Mouse (Mus musculus): Measurements from ENCODE around the gene Tet3. TPM values are rescaled to one million over a fixed set of nuclear protein-coding genes. Genes with fewer than 3 reads are reported as not detected.

The Tet3 gene
- total RNA-seq (2021) (10 to 100 TPM; 22.9 to 26.0 TPM), polyA plus RNA-seq (2012; rRNA removed) (6.8 and 8.7 TPM in 2 replicates)
- long read RNA-seq, partial matches to known transcripts, result 0 of 4 reads
- long read RNA-seq, other reads (novel, unspliced or antisense), result 4 of 4 reads

DNA sequence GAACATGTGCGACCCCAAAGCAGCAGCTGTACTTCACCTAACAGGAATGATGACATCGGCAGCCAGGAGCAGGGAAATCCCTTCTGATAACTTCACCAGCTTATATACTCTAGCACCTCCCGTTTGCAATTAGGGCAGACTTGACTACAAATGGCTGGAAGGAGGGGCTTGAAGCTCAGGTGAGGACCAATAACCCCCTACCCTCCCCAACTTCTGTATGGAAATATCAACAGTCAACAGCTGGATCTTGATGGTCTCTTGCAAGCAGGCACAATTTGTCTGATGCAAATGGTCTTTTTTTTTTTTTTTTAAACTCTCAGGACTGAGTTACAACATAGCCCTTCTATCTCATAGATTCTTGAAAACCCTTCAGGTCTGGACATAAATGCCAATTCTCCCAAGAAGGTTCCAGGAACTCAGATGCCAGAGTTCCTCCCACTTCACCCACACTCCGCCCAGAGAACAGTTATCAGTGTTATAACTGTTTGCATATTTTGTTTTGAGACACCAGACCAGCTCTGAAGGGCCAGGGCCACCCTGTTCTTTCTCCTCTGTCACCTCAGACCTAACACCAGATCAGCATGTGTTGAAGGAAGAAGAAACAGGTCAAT, at the start of gene Tet3:
Gene Tet3, minus strand, starts transcription at position 51 of the 611 bp plus-strand sequence.
- no peak for DNase-seq

DNA sequence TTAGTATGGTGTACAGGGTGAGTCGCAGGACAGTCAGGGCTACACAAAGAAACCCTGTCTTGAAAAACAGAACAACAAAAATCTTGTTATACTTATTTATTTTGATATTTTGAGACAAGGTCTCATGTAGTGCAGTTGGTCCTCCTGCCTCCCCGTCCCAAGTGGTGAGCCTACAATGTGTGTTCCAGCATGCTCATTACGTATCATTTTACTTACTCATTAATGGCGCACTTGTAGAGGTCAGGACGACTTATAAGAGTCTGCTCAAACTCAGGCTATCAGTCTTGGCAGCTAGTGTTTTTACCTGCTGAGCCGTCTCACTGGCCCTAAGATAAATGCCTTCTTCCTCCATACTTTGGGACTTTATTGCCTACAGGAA, 48.3 kb upstream of the Tet3 start:
- DNase-seq, result no peak

DNA sequence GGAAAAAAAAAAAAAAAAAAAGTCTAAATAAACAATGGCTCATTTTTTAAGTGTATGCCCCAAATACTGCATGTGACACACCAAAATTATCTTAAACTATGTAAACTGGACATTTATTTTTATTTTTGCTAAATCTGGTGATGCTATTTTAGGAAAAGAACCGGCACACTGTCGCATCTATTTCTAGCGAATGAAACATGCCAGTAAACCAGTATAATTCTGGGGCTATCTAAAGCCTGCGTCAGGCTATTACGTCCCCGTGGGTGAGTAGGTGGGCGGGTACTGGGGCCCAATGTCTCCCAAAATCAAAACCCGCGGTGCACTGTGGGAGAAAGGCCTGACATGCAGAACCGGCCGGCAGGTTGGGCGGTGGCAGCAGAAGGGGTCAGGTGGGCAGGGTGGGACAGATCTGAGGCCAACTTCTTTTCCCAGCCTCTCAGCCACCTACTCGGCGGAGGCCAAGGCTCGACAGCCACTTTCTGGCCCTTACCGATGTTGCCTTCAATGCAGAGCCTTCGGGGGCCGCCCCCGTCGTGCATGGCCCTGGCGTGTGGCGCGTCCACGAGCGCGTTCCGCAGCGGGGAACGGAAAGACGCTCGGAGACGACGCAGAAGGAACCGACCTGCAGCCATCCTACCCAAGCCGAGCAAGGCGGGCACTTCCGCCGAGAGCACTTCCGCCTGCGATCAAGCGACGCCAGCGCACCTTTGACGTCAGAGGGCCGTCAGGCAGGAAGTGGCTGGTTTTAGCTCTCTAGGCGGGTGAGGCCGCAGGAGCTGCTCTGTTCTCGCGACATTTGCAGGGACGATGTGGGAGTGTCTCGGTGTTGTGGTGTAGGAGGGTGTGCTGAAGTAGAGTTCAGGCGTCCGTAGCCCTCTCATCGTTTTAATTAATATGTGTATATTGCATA, 47.6 kb upstream of the Tet3 start, which contains the start of gene Dguok:
Gene Dguok, minus strand, starts transcription at position 712 of the 910 bp plus-strand sequence.
- peak; percentile 97 for DNase-seq

DNA sequence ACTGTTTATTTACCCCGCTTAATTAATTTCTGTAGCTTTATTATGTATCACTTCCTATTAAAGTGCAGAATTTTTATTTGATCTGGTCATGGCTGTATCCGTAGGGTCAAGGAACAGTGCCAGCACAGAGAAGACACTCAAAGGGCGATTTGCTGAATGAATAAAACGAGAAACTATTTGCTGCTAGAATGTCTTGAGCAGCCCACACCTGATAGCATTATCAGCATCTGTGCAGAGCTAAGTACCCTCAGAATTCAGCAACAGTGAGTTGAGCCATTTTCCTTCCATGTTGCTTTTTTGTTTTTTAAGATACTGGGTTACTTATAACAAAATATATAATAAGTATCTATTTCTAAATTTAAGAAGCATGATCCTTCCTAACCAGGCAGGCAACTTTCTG, 46.7 kb upstream of the Tet3 start:
- DNase-seq, result no peak

DNA sequence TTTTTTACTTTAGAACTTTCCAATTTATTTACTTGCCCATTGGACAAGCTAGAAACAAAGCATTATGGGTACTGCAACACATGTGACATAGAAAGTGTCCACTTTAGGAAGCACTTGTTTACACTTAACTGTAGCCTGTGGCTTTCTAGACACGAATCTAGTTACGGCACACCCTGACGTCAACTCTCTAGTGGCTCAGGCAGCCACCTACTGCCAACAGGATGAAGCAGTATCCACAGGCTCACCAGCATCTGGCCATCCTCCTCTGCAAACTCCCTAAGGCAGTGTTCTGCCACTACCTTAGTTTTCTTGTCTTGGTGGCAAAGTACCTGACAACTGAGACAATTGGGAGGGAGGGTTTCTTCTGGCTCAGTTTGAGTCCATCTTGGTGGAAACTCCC, 44.5 kb upstream of the Tet3 start:
- no peak for DNase-seq

DNA sequence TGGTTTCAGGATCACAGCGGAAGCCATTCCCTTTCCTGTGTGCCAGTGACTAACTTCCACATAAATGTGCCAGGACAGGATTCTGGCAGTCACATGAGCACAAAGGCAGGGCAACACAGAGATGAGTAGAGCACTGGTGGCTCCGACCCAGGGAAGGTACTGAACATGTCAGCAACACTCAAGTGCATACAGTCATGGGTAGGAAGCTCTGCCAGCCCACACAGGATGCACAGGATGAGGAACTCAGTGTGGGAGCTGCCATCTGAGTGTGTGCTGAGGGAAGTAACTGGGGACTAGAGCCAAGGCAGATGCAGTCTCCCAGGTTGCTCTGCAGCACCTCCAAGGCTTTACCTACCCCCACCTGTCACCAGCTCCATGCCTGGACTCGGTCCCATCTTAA, 43.8 kb upstream of the Tet3 start:
- DNase-seq, result no peak

DNA sequence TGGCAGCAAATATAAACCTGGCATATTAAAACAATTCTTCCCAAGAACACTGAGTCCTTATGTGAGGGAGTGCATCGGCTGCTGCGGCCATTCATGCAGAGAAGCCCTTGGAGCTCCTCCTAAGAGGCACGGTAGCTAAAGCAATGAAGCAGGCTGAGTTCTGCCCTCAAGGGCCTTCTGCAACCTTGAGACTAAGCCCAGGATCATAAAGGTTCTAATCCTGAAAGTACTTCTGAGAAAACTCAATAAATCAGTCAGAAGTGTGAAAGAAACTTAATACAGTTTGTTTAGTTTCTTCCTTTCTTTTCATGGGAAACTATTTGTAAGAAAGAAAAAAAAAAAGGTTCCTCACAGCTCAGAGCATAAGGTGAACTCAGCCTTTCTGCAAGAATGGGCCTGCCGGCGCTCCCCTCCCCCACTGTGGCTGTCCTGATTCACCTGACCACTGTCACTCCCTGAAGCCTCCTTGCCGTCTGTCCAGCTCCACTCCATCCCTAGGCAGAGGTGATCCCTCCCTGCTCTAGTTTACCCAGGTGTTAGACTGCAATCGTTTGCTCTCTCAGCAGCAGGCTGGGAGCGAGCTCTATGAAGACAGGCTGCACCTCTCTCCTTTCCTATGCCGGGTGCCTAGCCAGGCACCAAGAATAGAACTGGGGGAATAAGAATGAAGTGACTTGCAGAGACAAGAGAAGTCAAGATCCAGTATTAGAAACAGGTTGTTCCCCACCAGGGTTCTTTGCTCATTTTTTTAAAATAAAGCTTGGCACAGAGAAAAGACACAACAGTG, 42.8 kb upstream of the Tet3 start:
- no peak for DNase-seq

DNA sequence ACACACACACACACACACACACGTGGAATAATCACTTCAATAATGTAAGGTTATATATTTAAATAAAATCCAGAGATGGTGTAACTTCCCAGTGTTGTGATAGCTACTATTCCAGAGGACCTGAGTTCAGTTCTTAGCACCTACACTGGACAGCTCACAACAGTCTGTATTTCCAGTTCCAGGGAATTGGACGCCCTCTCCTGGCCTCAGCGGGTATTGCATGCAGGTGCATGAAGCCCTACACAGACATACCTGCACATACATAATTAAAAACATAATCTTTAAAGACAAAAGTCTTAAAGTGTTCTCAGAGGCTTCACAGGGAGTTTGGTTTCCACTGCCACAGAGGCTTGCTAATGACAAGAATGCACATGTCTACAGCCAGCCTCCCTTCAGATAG, 41.6 kb upstream of the Tet3 start:
- no peak for DNase-seq

DNA sequence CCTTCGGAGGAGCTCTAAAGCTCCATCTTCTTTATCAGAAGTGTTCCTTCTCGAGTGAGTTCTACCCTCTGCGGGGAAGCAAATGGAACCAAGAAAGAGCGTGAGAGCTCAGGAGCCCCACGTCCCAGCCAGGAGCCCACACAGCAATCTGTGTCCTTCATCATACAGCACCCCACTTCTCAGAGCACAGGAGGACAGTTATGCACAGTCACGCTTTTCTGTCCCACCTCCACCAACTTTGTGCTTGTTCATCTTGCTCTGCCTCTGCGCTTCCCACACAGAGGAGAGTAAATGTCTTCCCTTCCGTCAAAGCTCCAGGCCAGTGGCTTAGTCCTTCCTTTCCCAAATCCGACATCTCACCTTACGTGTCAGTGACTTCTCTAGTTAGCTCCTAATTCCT, 40.2 kb upstream of the Tet3 start:
- no peak for DNase-seq

DNA sequence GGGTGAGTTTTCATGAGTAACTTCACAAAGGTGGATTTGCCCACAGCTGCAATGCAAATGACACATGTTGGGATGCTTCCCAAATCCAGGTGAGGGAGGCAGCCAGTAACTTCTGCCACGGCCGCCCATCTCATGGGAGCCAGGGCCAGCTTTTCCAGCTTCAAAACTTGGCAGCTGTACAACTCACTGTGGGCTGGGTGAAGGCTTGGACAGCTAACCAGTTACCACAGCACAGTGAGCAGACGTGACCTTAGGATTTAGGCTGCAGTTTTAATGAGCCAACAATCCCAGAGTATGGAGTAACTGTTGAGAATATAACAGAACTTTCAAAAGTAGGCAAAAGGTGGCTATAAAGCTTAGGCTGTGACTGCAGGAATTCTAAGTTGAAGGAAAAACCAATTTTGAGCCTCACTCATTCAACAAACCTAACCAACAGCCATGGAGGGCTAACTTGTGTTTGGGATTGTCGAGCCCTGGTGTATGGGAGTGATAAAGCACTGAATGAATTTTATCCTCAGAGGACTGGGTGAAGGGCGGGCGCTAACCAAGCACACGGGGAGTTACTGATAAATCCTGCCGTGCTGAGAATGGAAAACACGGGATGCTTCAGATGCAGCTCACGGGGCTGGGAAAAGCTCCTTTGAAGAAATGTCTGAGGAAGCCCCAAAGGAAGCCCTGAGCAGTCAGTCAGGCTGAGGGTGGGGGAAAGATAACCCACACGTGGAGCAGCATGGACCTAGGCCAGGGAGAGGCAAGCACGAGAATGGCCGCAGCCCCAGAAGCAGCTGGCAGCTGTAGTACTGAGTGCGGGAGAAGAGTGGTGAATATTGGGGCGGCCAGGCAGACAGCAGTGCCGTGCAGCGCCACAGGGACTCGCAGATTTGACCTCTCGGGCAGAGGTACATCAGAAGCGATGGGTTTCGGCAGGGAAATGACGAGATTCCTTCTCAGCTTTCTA, 38.1 kb upstream of the Tet3 start:
- DNase-seq, result peak; percentile 78

DNA sequence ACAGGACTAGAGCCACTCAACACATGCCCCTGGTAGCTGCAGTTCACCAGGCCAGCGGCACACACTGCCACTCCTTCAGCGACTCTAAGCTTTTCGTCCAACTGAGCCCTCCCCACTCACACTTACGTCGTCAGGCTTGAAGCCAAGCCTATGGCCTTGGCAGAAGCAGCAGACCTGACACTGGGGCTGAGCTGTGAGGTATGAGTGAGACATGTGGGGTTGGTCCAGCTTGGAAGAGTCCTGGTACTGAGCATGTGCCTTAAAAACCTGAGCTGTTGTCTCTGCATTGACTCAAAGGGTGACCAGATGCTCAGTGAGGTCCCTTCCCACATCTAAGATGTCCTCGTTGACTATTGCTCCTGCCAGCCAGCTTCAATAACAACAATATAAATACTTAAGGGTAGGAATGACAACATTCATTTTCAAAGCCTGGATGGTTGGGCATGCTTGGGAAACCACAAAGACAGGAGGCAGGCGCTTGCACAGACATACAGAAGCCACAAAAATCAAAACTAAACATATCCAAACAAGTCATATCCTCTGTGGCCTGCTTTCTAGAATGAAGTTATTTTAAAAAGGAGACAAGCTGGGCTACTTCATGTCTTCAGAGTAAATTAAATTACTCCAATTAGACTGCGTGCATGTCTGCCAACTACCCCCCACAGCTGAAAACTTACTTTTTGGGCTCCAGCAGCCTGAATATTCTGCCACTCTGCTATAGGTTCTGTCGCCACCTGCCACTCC, 37.3 kb upstream of the Tet3 start:
- peak; percentile 92 for DNase-seq

DNA sequence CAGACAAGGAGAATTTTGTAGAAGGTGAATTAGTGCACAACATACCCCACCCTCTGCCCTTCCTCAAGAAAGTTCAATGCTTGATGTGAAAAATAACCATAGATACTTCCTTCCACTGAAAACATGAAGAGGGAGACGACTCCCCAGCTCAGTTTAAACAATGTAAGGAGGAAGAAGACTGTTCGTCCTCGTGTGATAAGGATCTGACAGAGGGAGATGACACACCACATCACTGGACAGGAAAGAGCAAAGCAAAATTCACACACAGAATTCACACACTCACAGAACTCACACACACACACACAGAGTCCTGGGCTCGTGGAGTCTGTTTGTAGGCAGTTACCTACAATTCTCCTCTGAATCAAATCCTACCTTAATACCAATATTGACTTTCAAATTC, 31.7 kb upstream of the Tet3 start:
- DNase-seq, result no peak

DNA sequence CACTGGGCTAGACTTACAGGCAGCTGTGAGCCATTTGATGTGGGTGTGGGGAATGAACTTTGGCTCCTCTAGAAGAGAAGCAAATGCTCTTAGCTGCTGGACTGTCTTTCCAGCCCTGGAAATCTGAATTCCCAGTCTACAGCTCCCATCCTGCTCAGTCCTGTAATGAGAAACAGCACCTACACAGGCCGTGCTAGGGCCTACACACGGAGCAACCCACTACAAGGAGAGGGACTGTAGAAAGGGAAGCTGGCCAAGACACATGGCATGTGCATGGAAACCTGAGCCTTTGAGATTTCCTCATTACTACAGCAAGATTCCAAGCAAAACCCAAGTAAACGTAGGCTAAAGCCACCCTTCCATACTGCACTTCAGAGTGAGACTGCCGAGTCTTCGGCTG, 29.3 kb upstream of the Tet3 start:
- DNase-seq, result no peak

DNA sequence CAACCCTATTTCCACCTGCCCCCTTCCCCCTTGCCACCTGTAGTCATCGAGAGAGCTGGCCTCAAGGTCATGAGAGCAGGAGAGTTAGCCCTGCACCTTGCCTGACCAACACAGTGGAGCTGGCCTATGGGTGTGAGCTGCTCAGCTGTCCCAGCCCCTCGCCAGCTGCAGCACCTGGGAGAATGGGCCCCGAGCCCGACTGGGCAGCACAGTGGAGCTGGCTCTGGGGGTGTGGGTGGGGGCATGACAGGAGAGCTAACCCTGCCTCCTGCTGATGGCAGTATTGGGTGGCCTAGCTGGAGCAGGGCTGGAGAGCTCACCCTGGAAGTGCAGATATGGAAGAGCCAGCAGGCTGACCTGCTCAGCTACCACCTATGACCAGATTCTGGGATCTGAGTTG, 28.4 kb upstream of the Tet3 start:
- DNase-seq, result no peak

DNA sequence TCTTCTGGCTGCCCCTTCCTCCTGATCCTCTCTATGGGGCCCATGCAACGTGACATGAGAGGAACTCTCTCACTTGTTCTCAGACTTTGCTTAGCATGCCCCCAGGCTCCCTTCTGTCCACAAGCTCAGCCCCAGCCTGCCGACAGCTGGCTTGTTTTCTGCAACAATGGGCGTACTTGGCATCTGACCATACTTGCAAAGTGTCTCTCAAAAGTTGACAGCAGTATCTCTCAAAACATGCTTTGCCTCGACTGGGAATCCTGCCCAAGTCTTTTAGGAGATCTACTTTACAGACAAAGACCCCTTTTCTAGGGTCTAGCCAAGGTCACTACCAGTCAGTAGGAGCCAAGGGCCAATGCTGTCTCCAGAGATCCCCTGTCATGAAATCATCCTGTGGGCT, 27.0 kb upstream of the Tet3 start:
- DNase-seq, result no peak

DNA sequence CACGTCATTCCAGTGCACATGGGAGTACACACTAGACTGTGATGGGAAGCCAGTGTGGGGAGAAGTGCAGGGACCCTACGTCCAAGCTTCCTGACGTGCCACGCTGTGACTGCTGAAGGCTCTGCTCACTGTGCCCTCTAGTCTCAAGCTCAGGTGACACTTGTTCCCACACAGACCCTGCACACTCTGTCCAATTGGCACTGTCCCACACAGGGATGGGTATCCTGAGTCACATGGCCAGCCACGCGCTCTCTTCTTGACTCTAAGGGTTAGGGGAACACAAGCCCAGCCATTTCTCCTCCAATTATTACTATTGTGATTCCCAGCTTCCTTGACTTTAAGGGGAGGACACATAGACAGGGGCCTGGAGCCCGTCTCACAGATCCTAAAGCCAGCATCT, 24.9 kb upstream of the Tet3 start:
- DNase-seq, result no peak

DNA sequence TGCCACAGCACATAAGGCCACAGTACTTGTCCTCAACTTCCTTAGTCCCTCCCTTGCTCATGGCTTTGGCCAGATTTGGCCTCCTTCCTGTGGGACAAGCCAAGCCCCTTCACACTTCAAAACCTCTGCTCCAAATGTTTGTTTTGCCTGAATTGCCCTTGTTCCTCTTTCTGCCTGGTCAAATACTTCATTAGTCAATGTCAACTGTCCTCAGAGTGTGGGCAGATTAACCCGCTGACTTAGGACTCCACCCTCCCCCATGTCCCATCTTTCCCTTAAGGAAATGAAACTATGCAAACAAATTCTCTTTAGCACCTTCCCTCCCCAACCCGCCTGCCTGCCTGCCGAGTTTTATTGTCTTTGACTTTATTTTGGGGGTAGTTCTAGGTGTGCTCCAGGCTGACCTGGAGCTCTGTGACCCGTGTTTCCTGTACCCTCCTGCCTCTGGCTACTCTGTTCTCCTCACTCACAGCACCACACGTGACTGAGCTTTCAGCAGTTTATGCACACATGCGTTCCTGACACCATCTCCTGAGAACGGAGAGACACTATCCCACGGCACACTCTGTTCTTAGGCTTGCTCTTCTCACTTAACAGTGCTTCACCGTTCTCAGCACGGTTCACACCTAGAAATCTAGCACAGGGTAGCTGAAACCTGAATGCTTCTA, 23.7 kb upstream of the Tet3 start:
- no peak for DNase-seq

DNA sequence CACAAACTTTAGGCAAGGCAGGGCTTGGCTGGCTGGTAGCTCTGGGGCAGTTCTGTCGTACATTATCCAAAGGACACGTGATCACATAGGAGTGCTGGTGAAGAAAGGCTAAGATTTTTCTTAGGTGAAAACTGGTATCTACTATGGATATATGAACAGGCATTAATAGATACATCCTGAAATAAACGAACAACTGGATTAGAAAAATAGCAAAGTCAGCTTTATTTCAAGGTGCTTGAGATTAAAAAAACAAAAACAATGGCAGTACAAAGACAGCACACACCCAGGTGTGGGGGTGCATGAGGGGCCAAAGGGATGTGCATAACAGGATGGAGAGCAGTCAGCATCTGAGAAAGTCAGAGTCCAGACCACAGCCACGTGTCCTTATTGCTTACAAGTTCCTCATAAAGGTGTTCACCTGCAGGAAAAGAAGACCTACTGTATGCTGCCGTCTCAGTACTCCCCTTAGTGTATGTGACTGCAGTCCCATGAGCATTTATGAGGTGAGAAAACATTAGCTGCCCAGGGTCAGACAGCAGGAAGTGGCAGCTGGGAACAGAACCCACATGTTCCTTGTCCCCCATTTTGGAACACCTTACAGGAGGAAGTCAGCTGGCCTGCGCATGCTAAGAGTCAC, 21.3 kb upstream of the Tet3 start:
- no peak for DNase-seq

DNA sequence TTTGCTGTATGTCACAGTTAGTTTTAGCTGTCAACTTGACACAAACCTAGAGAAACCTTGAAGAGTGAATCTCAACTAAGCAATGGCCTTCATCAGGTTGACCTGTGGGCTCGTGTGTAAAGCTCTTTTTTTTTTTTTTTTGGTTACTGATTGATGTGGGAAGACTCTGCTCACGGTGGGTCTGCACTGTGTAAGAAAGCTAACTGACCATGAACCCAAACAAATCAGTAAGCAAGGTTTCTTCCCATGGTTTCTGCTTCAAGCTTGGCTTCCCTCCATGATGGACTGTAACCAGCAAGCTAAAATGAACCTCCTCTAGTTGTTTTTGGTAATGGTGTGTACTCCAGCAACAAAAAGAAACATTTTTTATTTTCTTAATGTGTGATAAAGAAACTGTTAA, 20.3 kb upstream of the Tet3 start:
- no peak for DNase-seq

DNA sequence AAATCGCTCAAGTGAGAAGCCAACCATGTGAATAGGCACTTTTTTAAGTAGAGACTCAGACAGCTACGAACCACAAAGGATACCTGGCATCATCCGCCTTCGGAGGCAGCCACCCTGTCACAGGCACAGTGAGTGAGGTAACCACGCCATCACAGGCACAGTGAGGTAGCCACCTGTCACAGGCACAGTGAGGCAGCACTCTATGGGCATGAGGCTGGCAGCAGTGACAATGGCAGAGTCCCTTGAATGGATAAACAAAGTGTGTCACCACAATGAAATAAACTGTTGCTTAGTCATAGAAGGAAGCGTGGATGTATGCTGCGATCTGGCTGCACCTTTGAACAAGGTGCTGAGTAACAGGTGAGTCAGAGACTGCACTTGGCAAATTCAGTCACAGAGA, 19.7 kb upstream of the Tet3 start:
- no peak for DNase-seq

Data from adrenal gland, adult 2 months (tissue).